Mouse (Mus musculus) cerebellum, postnatal 36 days (tissue): ENCODE measurements around the gene Rnf144a.
"Not testable (repeated sequence)": the region's sequence is repeated elsewhere in the genome, so short reads cannot be mapped to it uniquely, and the experiment has no call there.

Experiments
- DNase-seq, 2 experiments: peaks; one replicate each; pipeline ENCODE4 v3.0.0; 2021 to 2022; ENCODE audit warnings: mixed read lengths in 2 of 2

The Rnf144a gene

DNA sequence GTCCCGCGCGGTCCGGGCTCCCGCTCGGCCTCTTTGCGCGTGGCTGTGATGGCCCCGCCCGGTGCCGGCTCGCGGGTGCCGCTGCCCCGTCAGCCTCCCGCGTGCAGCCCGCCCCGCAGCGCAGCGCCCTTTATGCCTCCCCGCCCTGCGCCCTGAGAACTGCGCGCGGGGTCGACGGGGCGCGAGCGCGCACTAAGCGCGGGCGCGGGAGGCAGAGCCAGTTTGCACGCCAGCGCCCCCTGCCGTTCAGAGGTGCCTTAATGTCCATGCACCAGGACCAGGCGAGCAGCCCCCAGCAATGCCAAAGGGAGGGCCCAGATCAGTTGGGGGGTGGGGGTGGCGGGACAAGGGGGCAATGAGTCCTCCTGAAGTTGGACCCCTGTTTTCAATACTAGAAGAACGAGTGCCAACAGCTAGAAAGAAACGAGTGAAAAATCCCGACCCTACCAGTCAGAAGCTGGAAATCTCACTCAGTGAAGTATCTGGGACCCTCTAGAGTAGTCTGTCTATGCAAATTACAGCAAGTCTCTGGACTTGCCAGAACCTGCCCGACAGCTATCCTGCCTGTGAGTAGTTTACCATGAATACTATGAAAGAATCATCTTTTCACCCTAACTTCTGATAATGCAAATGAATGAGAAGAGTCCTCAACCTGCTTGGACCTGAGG is at the start of gene Rnf144a:
Gene Rnf144a, minus strand, starts transcription at position 151 of the 668 bp plus-strand sequence.
- peak; percentile 95 to 97 for DNase-seq

DNA sequence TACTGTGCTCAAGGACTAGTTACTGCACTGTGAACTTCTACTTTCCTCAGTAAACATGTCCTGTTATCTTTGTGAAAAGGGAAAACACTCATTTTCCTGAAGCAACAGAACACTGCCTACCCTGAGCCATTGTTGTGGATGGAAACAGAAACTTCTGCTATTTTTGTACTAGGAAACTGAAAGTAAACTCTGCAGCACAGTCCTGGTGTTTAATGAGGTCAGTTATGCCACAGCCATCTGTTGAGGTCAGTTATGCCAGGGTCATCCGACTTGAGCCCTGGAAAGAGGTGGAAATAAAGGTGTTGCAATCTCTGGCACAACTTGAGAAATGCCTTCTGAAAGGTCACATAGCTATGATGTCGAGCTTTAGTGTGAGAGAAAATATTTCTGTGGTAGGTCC is 45.0 kb upstream of the Rnf144a start:
- no peak for DNase-seq

DNA sequence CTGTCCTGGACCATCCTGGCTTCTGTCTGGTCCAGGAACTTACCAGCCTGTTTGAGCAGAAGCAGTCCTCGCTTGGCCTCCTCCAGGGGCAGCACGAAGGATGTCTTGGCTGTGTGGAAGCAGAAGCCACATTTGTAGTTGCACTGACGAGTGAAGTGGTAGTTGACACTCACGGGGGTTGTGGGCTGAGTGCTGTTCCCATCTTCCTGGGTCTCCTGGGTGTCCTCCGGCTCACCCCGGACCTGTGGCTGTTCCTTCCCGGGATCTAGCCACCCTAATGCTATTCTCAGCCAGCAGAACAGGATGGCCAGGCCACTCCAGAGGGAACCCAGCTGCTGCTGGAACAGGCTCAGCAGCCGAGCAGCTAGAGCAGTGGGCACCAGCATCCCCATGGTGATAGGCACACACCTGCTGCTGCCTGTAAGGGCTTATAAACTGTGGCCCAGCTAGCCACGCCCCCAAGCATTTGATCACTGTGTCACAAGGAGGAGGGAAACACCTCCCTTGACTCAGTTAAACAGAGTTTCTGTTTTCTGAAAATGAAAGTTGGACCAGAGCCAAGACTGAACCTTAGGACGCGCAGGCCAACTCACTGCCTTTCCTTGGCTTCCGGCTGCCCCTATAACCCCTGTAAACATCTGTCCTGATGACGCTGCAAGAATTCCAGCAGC is 41.1 kb upstream of the Rnf144a start, which contains the start of gene Rsad2:
Gene Rsad2, minus strand, starts transcription at position 425 of the 671 bp plus-strand sequence.
- DNase-seq: no peak

DNA sequence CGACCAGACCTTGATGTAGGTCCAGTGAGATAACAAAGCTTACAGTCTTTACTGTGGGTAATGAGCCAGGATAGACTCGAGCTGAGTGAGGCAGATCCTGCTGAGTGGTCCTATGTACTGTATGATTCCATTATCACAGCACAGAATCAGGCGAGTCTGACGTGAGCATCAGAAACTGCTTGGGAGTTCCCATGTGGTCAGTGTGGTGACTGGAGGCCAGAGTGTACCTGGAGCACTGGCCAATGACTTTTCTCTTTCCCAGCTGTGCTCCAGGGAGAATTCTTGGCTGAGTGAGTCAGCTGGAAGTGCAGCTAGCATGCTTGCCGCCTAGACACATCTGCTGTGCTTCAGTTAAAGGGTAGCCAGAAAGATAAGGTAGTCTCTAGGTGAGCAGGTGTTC is 39.6 kb upstream of the Rnf144a start:
- no peak for DNase-seq

DNA sequence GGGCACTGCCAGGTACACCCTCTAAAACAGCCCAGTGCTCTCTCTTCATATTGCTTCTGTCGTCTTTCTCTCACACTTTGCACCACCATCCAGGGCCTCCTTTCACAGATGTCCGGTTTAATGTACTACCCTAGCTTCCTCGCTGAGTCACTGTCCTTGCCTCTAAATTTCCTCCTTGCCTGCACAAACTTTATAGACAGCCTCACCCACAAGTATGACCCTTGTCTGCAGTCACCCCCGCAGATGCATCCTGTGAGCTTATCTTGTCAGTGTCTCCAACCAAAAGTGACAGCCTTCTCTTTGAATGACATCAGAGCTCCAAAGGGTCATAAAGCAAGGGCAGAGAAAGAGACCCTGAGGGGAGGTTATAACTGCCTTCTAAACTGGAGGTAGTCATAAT is 37.9 kb upstream of the Rnf144a start:
- DNase-seq: no peak

DNA sequence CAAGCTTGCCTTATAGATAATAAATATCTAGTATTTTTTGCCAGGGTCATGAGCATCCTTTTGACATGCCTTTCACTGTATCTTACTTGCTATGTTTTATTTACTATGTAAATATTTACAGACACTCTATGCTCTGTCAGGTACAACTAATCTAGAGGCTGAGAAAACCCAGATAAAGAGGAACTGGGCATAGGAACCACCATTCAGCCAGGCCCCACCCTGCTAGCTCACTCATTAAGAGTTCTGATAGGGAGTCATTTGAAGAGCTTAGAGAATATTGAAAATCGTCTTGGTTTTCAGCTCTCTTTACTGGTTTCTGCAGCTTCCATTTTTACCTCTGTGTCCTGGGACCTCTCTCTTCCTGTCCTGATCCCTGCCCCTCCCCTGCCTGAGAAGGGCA is 36.1 kb upstream of the Rnf144a start:
- DNase-seq: no peak

DNA sequence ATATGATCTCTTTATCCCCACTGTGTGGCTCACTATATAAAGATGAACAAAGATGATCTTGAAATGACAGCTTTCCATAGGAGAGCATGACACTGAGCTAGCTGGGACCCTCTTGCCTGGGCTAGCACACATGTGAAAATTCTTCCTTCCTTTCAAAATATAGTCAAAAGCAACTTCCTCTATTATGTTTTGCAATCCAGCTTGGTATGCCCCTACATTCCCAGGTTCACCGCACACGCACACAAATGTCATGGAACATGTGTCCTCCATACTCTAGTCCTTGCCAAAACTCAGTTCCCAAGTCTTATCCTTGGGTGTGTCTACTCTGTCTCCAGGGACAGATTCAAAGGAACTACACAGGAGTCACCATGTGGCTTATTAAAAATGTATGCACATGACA is 34.4 kb upstream of the Rnf144a start:
- no peak for DNase-seq

DNA sequence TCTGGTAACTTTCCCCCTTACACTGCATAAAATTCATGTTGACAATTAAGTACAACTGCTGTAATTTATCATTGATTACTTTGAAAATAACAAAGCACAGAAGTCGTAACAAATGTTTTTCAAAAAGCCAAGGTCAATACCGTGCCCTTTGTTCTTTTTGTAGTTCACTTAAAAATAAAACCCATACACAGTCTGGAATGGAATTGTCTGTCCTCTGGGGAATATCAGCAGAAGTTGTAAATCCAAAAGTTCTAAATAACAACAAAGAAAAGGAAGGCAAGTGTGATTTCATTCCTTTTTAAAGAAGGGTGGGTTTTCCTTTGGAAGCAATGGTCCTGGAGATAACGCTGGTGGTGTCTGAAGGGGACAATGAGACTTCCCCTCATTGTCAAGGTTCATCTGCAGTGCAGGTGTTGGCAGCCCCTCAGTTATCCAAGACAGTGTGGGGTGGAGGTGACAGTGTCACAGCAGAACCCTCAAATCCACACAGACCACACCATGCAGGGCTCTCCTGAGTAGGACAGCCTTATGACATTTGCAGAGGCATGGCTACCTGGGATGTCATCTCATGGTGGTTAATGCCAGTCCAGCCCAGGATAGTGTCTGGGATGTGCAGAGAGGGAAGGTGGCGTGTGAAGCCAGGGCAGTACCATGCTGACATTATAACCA is 31.5 kb upstream of the Rnf144a start:
- no peak for DNase-seq

DNA sequence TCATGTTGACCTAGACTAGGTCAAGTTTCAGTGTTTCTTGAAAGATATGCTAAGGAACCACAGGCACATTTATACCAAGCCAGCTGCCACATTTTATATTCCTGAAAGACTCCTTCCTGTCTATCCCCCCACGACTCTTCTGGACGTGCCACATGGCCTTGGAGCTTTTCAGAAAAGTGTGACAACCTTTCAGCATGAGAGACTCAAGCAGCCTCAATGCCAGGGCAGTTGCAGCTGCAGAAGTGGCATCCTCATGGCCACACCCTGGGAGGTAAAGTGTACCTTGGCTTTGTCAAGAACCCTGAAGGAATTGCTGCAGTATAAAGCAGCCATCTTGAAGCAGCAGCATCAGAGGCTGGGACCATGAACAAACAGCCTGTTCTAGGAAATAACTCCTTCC is 29.5 kb upstream of the Rnf144a start:
- DNase-seq: no peak

DNA sequence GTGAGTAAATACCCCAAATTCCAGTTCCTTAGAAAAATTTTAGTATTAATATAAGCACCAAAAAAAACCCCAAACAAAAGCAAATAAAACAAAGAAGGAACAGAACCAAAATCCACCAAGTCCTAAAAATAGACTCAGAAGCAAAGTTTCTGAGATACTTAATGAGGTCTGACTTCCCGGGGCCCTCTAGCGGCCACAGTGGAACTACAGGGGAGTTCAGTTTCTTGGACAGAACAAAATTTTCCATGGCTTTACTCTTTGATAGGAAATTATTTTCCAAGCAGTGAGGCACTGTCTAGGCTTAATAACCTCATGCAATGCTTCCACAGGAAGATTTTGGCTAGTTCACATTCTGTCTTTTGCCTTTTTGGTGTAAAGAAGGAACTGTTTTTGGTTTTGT is 29.0 kb upstream of the Rnf144a start:
- peak; percentile 71 to 75 for DNase-seq

DNA sequence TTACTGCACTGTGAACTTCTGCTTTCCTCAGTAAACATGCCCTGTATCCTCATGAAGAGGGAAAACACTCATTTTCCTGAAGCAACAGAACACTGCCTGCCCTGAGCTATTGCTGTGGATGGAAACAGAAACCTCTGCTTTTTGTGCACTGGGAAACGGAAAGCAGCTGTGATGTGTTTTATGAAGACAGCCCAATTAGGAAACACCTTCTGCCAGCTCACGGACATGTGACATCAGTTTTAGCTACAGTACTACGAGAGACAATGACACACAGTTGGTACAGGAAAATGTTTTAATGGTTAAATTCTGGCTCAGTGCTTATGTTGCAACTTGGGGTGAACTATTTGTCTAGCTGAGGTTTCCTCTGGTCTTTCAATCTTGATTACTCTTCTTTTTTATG is 24.3 kb upstream of the Rnf144a start:
- no peak for DNase-seq

DNA sequence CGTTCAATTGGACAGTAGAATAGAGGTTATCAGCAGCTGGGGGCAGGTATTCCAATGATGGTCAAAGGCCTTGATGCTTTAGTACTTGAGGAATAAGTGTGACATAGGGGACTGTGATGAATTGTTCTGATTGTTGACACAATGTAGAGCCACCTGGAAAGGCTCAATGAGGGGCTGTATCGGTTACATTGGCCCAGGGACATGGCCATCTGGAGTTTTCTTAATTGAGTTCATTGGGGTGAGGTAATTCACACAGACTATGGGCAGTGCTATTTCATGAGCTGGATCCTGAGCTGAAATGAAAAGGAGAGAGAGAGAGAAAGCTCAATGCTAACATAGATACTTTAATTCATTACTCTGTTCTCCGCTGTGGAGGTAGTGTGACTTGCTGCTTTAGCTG is 22.9 kb upstream of the Rnf144a start:
- DNase-seq: no peak

DNA sequence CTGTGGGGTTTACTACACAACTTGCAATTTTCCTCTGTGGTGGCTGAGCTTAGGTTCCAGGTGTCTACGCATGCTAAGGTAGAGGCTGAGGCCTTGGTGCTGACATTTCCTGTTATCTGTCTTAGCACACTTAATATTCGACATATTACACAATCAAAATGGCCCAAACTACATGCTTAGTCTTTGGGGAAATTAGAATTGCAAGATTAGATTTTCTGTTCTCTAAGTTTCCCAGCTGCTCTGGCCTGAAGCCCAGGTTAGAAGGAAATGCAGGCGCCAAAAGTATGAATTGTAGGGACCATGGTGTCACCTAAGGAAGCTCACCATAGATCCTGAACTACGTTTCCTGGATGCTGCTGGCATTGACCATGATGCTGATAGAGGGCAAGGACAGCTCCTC is 21.3 kb upstream of the Rnf144a start:
- no peak for DNase-seq

DNA sequence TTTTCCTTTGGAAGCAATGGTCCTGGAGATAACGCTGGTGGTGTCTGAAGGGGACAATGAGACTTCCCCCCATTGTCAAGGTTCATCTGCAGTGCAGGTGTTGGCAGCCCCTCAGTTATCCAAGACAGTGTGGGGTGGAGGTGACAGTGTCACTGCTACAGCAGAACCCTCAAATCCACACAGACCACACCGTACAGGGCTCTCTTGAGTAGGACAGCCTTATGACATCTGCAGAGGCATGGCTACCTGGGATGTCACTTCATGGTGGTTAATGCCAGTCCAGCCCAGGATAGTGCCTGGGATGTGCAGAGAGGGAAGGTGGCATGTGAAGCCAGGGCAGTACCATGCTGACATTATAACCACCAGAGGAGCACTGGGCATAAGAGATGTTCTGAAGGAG is 13.7 kb upstream of the Rnf144a start:
- not testable (repeated sequence) for DNase-seq

DNA sequence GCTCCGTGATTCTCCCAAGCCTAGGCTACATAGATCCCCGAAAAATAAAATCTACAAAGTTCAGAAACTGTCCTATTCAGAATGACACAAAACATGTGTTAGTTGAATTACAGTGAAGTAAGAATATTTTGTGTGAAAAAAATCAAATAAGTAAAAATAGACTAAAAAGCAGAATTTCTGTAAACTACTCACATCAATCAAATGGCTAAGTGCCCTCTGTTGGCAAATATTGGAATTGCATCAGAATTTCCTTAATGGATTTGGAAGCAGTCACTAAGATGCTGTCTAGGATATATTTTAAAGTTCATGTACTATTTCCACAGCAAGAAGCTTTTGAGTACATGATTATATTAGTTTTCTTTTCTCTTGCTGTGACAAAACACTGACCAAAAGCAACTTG is 9.8 kb upstream of the Rnf144a start:
- DNase-seq: no peak

DNA sequence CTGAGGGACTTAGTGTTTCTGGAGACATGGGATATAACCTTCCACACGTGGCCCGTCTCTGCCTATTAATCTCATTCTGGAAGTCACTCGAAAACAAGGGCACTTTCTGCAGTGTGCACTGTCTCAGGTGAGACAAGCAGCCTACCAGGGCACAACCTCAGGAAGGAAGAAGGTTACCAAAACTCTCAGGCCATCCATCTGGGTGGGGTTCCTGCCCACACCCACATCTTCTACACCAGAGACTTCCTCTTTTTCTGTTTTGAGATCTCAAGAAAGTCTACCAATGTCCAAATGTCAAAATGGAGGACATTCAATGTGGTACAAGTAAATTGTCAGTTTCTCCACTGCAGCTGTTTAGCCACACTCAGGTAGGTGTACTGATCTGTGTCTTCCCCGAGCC is 3.3 kb upstream of the Rnf144a start:
- no peak for DNase-seq

DNA sequence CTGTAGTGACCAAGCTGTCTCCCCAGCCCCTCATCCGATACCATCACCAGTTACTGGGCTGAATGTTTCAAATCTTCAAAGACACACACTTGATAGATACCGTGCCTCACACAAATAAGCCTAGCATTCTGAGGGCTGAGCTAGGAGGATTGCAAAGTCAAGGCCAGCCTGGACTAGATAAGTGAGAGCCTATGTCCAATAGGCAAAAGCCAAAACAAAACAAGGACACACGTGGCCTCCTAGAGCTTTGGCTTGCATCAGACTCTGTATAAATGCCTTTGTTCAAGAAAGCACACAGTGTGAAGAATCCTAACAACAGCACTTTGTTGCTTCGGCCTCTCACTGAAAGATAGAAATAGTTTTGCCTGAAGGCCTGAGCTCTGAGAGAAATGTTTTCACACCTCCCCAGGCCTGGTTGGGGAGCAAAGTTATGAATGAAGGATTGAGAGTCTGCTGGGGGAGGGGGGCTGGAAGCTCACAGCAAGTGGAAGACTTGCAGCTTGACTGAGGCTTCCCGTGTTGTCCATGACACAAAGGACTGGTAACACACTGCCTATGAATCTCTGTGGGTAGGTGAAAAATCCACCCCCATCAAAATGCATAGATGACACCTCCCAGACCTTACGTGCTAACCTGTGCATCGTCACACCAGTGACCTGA is 1.7 kb upstream of the Rnf144a start:
- no peak for DNase-seq

DNA sequence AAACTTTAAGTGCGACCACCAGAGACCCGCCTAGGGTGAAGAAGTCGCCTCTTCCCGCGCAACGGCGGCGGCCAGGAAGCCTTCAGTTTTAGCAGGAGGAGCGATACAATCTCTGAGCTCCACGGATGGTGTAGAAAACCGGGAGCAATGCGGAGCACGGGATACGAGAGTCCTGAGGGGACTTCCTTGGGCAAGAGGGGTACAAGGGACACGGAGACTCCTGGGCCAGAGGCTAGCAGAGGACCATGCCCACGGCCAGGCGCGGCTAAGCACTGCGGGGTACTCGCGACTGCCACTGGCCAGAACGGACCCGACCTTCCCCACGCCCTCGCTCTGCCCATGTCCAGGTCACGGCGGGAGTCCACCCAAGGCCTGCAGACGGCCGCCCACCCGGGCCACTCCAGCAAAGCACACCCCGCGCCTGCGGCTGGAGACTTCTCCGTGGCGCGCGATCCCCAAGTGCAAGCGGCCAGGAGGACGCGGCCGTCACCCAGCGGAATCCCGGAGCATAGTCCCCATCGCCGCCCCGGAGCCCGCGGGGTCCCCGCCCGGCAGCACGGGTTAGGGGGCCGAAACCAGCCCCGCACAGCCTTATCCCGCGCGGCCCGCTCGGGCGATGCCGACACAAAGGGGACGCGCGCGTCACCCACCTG is 477 bp downstream of the Rnf144a start:
- DNase-seq: peak; percentile 60 to 62

DNA sequence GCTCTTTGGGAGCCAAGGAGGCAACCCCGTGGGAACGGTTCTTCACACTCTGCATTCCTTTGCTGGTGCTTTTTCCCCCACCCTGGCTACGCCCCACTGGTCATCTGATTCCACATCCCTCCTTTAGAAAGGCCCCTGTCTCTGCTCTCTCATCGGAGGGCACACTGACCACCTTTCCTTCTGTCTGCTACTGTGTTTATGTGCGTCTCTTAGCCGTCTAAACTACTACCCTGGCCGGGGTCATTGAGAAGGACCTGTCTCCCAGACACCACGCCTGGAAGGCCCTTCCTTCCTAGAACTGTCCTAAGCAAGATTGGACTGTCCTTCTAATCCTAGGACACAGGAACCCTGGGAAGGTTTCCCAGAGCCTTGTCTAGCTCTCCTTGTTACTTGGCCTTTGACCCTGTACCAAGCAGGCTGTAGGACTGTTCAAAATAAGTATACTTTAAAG is 1.1 kb downstream of the Rnf144a start:
- no peak for DNase-seq

DNA sequence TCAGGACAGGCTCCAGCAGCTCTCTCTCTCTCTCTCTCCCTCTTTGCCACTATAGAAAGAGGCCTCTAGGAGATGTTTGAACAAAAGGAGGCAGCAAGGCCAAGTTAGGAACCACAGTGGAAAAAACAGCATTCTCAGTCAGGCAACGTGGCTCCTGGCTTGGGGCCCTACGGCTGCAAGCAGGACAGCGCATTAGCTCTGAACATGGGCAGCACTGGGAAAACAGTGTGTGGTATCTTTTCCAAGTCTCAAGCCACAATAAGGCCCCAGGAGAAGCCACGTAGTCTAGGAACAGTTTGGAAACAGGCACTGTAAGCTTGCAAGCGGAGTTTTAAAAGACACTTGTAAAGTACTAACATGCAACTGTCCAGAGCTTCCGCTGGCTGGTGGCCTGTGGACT is 2.3 kb downstream of the Rnf144a start:
- DNase-seq: no peak

DNA sequence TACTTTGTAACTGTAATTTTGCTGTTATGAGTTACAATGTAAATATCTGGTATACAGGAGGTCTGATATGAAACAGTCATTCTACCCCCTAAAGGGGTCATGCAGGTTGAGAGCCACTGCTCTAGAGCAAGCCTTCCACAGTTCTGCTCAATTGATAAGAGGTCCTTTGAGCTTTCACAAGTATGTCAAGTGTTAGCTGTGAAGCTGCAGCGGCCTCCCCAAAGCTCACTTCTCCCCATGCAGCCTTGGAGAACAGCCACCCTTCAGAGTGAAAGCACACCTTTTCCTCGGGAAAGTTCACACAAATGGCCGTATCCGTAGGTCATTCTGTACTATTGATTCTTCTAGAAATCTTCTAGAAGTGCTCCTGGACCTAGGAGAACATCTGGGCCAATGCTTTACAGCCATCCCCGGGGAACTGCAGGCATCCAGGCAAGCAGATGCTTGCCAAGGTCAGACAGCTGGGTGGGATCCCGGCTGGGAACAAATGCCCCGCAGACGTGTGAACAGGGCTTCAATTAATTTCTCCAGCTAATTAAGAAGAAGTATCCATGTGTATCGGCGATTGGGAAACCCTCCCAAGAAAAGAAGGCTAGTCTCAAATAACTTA is 3.1 kb downstream of the Rnf144a start:
- DNase-seq: no peak

DNA sequence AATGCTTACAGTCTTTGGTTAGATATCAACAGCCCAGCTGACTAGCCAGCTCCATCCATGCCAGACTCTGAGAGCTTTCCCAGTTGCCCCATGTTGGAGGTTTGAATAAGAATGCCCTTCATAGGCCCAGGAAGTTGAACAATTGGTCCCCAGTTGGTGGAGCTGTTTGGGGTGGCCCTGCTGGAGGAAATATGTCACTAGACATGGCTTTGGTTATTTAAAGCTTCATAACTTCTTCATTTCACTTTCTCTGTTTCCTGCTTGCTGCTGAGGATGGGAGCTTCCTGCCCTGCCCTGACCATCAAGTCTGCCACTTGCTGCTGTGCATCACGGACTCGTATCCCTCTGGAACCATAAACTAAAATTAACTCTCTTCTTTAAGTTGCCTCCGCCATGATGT is 4.6 kb downstream of the Rnf144a start:
- DNase-seq: no peak

DNA sequence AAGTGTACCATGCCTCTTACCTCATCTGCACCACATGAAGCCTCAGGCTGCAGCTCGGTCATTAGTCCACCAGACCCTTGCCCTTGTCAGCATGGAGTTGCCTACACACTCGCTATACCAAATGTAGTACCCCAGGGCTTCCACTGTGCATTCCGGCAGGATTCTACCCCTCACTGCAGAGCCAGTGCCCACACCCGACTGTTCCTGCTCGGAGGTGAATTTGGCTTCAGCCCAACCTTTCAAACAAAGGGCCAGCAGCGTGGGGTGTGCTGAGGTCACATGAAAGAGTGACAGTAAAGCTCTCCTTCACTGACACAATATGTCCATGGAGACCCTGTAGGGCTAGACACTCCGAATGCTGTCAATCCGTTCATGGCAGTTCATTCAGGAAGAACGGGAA is 6.3 kb downstream of the Rnf144a start:
- no peak for DNase-seq
